Mouse (Mus musculus) hematopoietic stem cell, adult 5-6 weeks (primary cell): ENCODE data around the gene Pex6. TPM values are rescaled to one million over a fixed set of nuclear protein-coding genes. Genes with fewer than 3 reads are reported as not detected.
"Not testable (repeated sequence)": the region's sequence is repeated elsewhere in the genome, so short reads cannot be mapped to it uniquely, and the experiment has no call there.

Experiments used
- ATAC-seq, 2 experiments: fragments of 125-278 bp in 1 of 2; replicated peaks in 1 of 2; 2 replicates each; pipeline ENCODE4 v1.8.0; 2016 to 2017; ENCODE audit warnings: inconsistent platforms in 2 of 2, mild to moderate bottlenecking in 2 of 2, moderate number of reproducible peaks in 2 of 2, low read depth in 1 of 2, moderate TSS enrichment in 1 of 2; ENCODE audit not compliant: low FRiP score in 2 of 2, poor library complexity in 2 of 2, severe bottlenecking in 2 of 2, insufficient read depth in 1 of 2, low TSS enrichment in 1 of 2
- total RNA-seq: library from RNA; stranded (forward); fragments of 172-1452, 232-1000 nt; gene quantifications from 2 replicates; pipeline ENCODE4 v1.2.3, GENCODE M21; 2017

The Pex6 gene
- total RNA-seq, 1 experiment from 2014 or later, result 16.2 TPM

DNA sequence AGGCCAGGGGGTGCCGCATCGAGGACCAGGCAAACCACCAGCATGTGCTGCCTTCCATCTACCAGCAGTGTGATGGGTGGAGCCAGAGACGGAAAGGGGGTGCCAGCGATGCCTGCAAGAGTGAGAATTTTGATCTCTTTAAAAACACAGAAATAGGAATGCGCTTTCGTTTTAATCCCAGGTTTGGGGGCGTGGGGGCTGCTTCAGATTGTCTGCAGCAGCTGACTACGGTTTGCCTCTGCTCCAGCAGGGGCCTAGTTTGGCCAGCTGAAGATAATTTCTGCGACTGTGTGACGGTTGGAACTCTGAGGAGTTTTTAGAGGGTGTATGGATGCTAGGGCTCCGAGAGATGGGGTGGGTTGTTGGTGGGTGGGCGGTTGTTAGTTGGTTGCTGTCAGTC is 47.5 kb downstream of the Pex6 start:
- no peak for ATAC-seq

GRCm38 (mm10) chr17:46763544-46763943 is 52.3 kb downstream of the Pex6 start, which contains the start of gene Ptcra:
Gene Ptcra (minus strand): TSS chr17:46763712.
- ATAC-seq, result no peak

GRCm38 (mm10) chr17:46764916-46765315 is 53.7 kb downstream of the Pex6 start:
- not testable (repeated sequence) for ATAC-seq

- ATAC-seq, result no peak
Measured at GRCm38 (mm10) chr17:46767868-46768267, 56.6 kb downstream of the Pex6 start.

- no peak for ATAC-seq
Measured at GRCm38 (mm10) chr17:46770546-46770945, 59.3 kb downstream of the Pex6 start.

DNA sequence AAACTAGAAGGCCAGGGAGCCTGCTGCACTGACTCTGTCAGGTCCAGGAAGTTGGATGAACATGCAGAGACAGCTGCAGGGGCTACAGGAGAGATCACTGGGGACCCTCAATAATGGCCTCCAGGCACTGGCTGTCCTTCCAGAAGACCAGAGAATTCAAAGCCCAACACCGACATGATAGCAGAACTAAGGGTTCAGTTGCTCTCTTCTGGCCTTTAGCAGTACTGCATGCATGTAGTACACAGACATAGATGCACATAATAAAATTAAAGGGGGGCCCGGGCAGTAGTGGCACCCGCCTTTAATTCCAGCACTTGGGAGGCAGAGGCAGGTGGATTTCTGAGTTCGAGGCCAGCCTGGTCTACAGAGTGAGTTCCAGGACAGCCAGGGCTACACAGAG is 59.8 kb downstream of the Pex6 start:
- ATAC-seq, result no peak

DNA sequence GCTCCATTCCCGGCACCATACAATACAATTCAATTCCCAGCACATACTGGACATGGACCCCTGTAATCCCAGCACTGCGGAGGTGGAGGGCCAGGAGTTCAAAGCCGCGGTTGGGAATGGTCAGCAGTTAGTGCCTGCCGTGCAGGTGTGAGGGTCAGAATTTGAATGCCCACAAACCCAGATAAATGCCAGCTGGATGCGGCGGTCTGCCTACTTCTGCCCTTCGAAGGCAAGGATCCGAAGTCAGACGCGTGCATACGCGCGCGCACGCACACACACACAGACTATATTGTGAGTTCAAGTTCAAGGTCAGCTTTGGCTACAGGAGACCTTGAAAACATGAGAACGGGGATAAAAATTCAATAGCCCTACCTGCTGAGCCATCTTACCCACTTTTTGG is 60.4 kb downstream of the Pex6 start:
- no peak for ATAC-seq

DNA sequence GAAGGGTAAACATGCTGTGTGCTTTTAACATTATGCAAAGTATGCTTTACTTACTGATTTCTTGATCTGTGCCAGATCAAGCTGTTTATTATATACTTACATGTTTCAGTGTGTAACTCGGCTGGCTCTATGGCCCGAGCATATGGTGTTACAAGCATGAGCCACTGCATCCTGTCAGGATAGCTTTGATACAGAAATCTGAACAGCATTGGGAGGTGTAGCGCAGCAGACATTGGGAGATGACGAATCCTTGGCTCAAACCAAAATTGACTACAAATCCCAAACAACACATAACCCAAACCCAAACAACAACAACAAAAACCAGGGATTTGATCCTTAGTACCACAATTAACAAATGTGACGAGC is 60.8 kb downstream of the Pex6 start:
- ATAC-seq, result no peak

DNA sequence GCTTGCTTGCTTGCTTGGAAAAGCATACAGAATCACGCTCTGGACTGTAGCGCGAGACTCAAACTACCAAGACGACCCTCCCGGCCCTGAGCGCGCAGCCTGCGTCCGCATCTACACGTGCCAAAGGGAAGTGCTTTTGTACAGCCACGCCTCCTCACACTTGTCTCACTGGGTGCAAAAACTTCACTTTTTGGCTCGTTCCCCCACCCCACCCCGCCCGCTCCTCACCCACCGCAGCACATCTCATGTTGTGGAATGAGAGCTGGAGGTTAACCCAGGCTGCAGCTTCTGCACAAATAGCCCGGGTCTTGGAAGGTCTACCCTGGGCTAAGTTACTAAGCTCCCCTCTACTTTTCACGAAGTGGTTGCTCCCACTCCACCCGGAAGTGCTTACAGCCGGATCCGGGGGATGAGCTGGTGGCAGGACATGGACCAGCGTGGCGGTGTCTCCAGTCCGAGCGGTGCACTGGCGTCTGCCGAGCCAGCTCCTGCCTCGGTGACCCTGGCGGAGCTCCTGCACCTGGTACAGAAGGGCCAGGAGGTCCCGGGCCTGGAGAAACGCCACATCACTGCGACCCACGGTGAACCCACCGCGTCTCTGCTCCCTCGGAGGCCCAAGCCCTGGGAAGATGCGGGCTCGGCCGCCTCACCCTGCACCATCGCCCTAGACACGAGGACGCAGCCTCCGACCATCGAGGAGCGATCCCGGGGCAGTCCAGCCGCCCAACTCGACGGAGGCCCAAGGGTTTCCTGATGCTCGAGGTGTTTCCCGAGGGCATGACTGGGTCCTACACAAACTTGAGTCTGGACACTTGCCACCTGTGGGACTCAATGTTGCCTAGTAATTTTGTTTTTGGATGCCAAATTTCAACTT is 61.4 kb downstream of the Pex6 start, which contains the start of gene 2310039H08Rik:
2310039H08Rik (plus strand) TSS at position 232 of the 874 bp plus-strand sequence.
- ATAC-seq, result peak; percentile 76 to 84

GRCm38 (mm10) chr17:46773278-46774130 is 62.2 kb downstream of the Pex6 start:
- no peak for ATAC-seq

GRCm38 (mm10) chr17:46774131-46774472 is 62.8 kb downstream of the Pex6 start:
- ATAC-seq, result no peak

DNA sequence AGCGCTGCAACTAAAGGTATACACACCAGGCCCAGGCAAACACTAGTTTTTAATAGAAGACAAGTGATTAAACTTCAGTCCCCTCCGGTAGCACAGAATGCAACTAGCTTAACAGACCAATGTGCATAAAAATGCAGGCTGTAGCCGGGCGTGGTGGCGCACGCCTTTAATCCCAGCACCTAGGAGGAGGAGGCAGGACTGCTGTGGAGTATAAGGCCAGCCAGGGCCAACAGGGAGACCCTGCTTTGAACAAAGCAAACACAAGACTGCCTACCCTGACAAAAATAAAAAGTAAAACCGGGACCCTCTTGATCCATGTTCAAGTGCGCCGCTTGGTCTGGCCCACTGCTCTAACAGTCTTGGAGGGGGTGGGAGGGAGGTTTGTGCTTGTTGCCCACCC is 63.8 kb downstream of the Pex6 start:
- no peak for ATAC-seq

Other genes with a start within 250 kb of the Pex6 start
- gene Ttbk1, start 223.8 kb upstream of the Pex6 start, total RNA-seq, result 0.05 and 0.69 TPM in 2 replicates
- 11.1 and 21.0 TPM in 2 replicates for gene Dnph1, start 214.8 kb upstream of the Pex6 start, total RNA-seq
- 32.9 and 33.6 TPM in 2 replicates for gene Cul9, start 165.1 kb upstream of the Pex6 start, total RNA-seq
- gene Srf, start 155.3 kb upstream of the Pex6 start, total RNA-seq, result 28.3 and 30.8 TPM in 2 replicates
- gene Ptk7, start 82.0 kb upstream of the Pex6 start, total RNA-seq, result 7.2 and 15.6 TPM in 2 replicates
- 11.9 and 15.2 TPM in 2 replicates for gene Klc4, start 65.4 kb upstream of the Pex6 start, total RNA-seq
- gene Mrpl2, start 65.2 kb upstream of the Pex6 start, total RNA-seq, result 61.8 and 66.1 TPM in 2 replicates
- gene Cul7, start 61.1 kb upstream of the Pex6 start, total RNA-seq, result 27.0 and 37.8 TPM in 2 replicates
- gene Rrp36, start 37.1 kb upstream of the Pex6 start, total RNA-seq, result 38.1 and 47.0 TPM in 2 replicates
- 53.3 and 74.4 TPM in 2 replicates for gene Mea1, start 32.7 kb upstream of the Pex6 start, total RNA-seq
- gene Klhdc3, start 30.5 kb upstream of the Pex6 start, total RNA-seq, result 21.5 and 22.1 TPM in 2 replicates
- 37.0 and 37.4 TPM in 2 replicates for gene Ppp2r5d, start 6.4 kb upstream of the Pex6 start, total RNA-seq
- gene Gnmt, start 17.7 kb downstream of the Pex6 start, total RNA-seq, result not detected in 2 replicates
- 71.4 and 84.6 TPM in 2 replicates for gene Cnpy3, start 40.8 kb downstream of the Pex6 start, total RNA-seq
- not detected in 2 replicates for gene Ptcra, start 52.2 kb downstream of the Pex6 start, total RNA-seq
- 8.1 and 22.0 TPM in 2 replicates for gene 2310039H08Rik, start 61.2 kb downstream of the Pex6 start, total RNA-seq
- 121 and 185 TPM in 2 replicates for gene Rpl7l1, start 71.2 kb downstream of the Pex6 start, total RNA-seq
- gene Bicral, start 147.0 kb downstream of the Pex6 start, total RNA-seq, result 27.0 and 27.5 TPM in 2 replicates
- gene Tbcc, start 179.2 kb downstream of the Pex6 start, total RNA-seq, result 13.5 and 14.6 TPM in 2 replicates
- not detected in 2 replicates for gene Prph2, start 199.0 kb downstream of the Pex6 start, total RNA-seq